Mouse (Mus musculus) hindbrain, embryonic 15.5 days (tissue): ENCODE data around the gene Tns1. TPM values are rescaled to one million over a fixed set of nuclear protein-coding genes. Genes with fewer than 3 reads are reported as not detected.

Experiments used
- ATAC-seq: fragments of 200-750 bp; cut with Nextera tagmentation; 2 replicates; pipeline ENCODE4 v1.8.0; 2017; ENCODE audit warnings: low read depth, moderate number of reproducible peaks, moderate TSS enrichment; ENCODE audit not compliant: low FRiP score
- H3K27ac ChIP-seq: fragments of 300-500 bp; sonication (generic); replicated peaks from 2 replicates; pipeline ENCODE4 v1.5.1; 2015; ENCODE audit warnings: mild to moderate bottlenecking, inconsistent platforms
- H3K27me3 ChIP-seq: fragments of 300-500 bp; sonication (generic); 2 replicates; pipeline ENCODE4 v1.6.1; 2015; ENCODE audit warnings: control low read depth, inconsistent platforms
- H3K36me3 ChIP-seq: fragments of 300-500 bp; sonication (generic); 2 replicates; pipeline ENCODE4 v1.6.1; 2015; ENCODE audit warnings: control low read depth, inconsistent platforms
- H3K4me1 ChIP-seq: fragments of 300-500 bp; sonication (generic); replicated peaks from 2 replicates; pipeline ENCODE4 v1.6.1; 2015; ENCODE audit warnings: control low read depth, inconsistent platforms
- H3K4me2 ChIP-seq: fragments of 300-500 bp; sonication (generic); 2 replicates; pipeline ENCODE4 v1.6.1; 2015; ENCODE audit warnings: moderate library complexity, mild to moderate bottlenecking, inconsistent platforms
- H3K4me3 ChIP-seq: fragments of 300-500 bp; sonication (generic); 2 replicates; pipeline ENCODE4 v1.5.1; 2015; ENCODE audit warnings: mild to moderate bottlenecking, inconsistent platforms
- H3K9ac ChIP-seq: fragments of 300-500 bp; sonication (generic); 2 replicates; pipeline ENCODE4 v1.6.1; 2015; ENCODE audit warnings: inconsistent platforms
- H3K9me3 ChIP-seq: fragments of 300-500 bp; sonication (generic); 2 replicates; pipeline ENCODE4 v1.6.1; 2016; ENCODE audit warnings: control low read depth, inconsistent platforms
- WGBS: fragments of 180-500 bp; shearing (Covaris S2); methylation state at CpG from one replicate; pipeline ENCODE4 v1.1.7; 2015; 5-methylcytosine and 5-hydroxymethylcytosine counted together
- polyA plus RNA-seq: library from polyadenylated mRNA; unstranded; fragments of >200 nt; fragmentation: Nextera tagmentation; extraction: Ambion mirVana; gene quantifications from 2 replicates; pipeline ENCODE4 v1.2.1, GENCODE M21; 2015

Gene Tns1
- polyA plus RNA-seq, 1 experiment from 2014 or later, result 13.5 TPM

- no peak for ATAC-seq
- Histone ChIP-seq H3K27ac (peak overlapping the region; percentile 79), H3K27me3 (no peaks in the 10 kb centered on the region), H3K9ac (no peak overlapping the region), H3K36me3 (no peaks in the 10 kb centered on the region), H3K4me3 (no peak overlapping the region), H3K4me2 (peak overlapping the region; percentile 6; the same call in 1 of the 2 replicates), H3K4me1 (peaks cover 34% of the 10 kb centered on the region), H3K9me3 (no peaks in the 10 kb centered on the region)
- 32% methylated on average over 8 of the region's 8 CpGs for WGBS
Measured at GRCm38 (mm10) chr1:73963626-73964025, 160.6 kb downstream of the Tns1 start.

DNA sequence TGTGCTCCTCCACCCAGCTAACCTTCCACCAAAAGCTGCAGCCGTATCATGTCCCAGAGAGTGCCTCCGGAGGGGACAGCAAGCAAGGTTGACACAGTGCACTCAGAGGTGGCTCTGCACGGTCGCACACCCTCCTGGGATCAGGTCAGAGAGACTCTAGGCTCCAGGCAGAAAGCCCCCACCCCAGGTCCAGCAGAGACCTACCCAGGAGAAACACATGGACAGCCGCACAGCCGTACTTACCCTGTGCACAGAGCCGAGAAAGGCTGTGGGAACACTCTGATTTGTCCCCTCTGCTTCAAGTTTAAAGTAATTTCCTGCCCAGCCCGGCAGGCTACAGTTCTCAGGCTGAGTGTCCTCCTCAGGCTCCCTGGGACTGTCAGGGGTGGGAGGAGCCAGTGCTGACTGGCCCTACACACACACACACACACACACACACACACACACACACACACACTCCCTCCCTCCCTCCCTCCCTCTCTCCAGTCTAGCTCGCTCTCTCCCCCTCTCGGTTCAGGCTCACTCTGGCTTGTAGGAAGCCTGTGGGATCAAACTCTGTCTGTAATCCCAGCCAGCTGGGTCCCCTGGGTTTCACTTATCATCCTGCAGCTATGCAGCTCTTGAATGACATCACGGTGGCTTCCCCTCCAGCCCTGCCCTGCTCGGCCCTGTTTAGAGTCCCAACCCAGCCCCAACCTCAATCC is 161.4 kb downstream of the Tns1 start:
- H3K36me3 ChIP-seq, result no peaks in the 10 kb centered on the region
- peak overlapping the region; percentile 79 for H3K27ac ChIP-seq
- H3K4me1 ChIP-seq, result peaks cover 26% of the 10 kb centered on the region
- no peak overlapping the region for H3K9ac ChIP-seq
- peak overlapping the region; percentile 40 for H3K4me2 ChIP-seq
- peak; percentile 90 for ATAC-seq
- H3K4me3 ChIP-seq, result peak overlapping the region; percentile 19
- 15% methylated on average over 12 of the region's 12 CpGs for WGBS
- no peaks in the 10 kb centered on the region for H3K27me3 ChIP-seq
- H3K9me3 ChIP-seq, result no peaks in the 10 kb centered on the region

GRCm38 (mm10) chr1:73962049-73962448 is 162.2 kb downstream of the Tns1 start:
- peaks cover 26% of the 10 kb centered on the region for H3K4me1 ChIP-seq
- 79% methylated on average over 5 of the region's 5 CpGs for WGBS
- H3K9me3 ChIP-seq, result no peaks in the 10 kb centered on the region

GRCm38 (mm10) chr1:73959758-73960157 is 164.5 kb downstream of the Tns1 start:
- no peak for ATAC-seq
- Histone ChIP-seq H3K27ac (no peak overlapping the region), H3K4me1 (peaks cover 31% of the 10 kb centered on the region), H3K9ac (no peak overlapping the region), H3K4me3 (no peak overlapping the region), H3K36me3 (no peaks in the 10 kb centered on the region), H3K9me3 (no peaks in the 10 kb centered on the region), H3K27me3 (no peaks in the 10 kb centered on the region), H3K4me2 (no peak overlapping the region)
- WGBS, result 85% methylated on average over 10 of the region's 10 CpGs

More at GRCm38 (mm10) chr1:73962049-73962448, 162.2 kb downstream of the Tns1 start:
- no peak overlapping the region for H3K4me3 ChIP-seq
- H3K4me2 ChIP-seq, result peak overlapping the region; percentile 40
- no peaks in the 10 kb centered on the region for H3K27me3 ChIP-seq
- peak overlapping the region; percentile 79; the same call in 1 of the 2 replicates for H3K27ac ChIP-seq
- H3K36me3 ChIP-seq, result no peaks in the 10 kb centered on the region
- H3K9ac ChIP-seq, result no peak overlapping the region
- no peak for ATAC-seq

DNA sequence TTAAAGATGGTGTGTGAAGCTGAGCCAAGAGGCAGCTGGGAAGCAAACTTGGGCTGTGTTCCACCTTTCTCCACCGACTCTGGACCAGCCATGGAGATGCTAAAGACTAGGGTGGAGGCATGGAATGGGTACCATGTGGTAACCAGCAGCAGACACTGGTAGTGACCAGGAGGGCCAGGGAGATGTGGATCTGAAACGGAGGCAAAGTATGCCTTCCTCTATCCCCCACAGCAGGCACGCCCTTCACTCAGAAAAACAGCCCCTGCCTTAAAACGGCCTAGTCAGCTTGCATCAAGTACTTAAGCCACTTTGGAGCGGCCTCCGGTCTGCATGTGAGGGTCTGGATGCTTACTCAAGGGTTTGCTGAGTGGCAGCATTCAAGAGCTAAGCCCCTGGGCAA is 164.9 kb downstream of the Tns1 start:
- Histone ChIP-seq H3K36me3 (no peaks in the 10 kb centered on the region), H3K4me3 (no peak overlapping the region), H3K4me1 (peaks cover 33% of the 10 kb centered on the region), H3K9ac (no peak overlapping the region), H3K27ac (no peak overlapping the region), H3K4me2 (no peak overlapping the region), H3K9me3 (no peaks in the 10 kb centered on the region), H3K27me3 (no peaks in the 10 kb centered on the region)
- ATAC-seq, result no peak
- WGBS, result 88% methylated on average over 6 of the region's 6 CpGs

GRCm38 (mm10) chr1:73958210-73958983 is 165.9 kb downstream of the Tns1 start:
- H3K4me3 ChIP-seq, result no peak overlapping the region
- no peak overlapping the region for H3K27ac ChIP-seq
- H3K4me2 ChIP-seq, result no peak overlapping the region
- no peaks in the 10 kb centered on the region for H3K27me3 ChIP-seq
- 48% methylated on average over 9 of the region's 9 CpGs for WGBS
- no peak overlapping the region for H3K9ac ChIP-seq
- ATAC-seq, result no peak
- H3K9me3 ChIP-seq, result no peaks in the 10 kb centered on the region
- no peaks in the 10 kb centered on the region for H3K36me3 ChIP-seq
- H3K4me1 ChIP-seq, result peaks cover 23% of the 10 kb centered on the region

DNA sequence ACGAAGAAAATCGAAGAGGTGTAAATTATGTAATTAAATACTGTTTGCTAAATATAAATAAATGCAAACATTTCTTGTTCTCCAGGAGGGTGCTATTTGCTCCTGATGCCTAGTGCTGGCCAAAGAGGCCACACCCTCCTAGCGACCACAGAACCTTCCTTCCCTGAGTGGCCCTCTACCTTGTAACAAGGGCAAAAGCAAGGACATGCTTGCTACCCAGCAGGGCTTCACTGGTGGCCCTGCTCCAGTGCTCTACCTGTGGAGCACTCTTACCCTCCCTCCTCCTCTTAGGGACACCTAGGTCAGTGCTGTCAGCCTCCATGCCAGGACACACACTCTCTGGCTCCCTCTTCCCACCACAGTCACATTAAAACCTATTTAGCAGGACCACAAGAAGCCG is 166.8 kb downstream of the Tns1 start:
- WGBS, result 80% methylated on average over 4 of the region's 4 CpGs
- no peaks in the 10 kb centered on the region for H3K36me3 ChIP-seq
- no peak overlapping the region for H3K27ac ChIP-seq
- peaks cover 15% of the 10 kb centered on the region for H3K4me1 ChIP-seq
- H3K27me3 ChIP-seq, result no peaks in the 10 kb centered on the region
- H3K4me3 ChIP-seq, result no peak overlapping the region
- no peak for ATAC-seq
- no peaks in the 10 kb centered on the region for H3K9me3 ChIP-seq
- H3K4me2 ChIP-seq, result no peak overlapping the region
- H3K9ac ChIP-seq, result no peak overlapping the region

DNA sequence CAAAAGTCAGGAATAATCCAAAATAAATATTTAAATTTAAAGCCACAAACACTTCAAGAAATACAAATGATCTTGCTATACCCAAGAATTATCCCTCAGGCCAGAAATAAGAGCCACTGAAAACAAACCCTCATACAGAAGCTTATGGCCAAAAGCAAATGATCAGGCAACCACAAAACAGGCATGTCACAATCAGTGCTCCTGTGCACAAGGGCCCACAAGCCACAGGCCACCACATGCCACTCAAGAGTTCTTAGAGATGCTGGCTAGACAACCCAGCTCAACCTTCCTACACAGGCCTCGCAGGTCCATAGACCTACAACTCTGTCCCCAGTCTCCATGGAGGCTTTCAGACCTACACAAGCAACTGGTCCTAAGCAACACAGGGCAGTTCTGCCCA is 167.9 kb downstream of the Tns1 start:
- H3K27ac ChIP-seq, result no peak overlapping the region
- H3K4me2 ChIP-seq, result no peak overlapping the region
- no peaks in the 10 kb centered on the region for H3K27me3 ChIP-seq
- no peak overlapping the region for H3K4me3 ChIP-seq
- H3K36me3 ChIP-seq, result no peaks in the 10 kb centered on the region
- peaks cover 10% of the 10 kb centered on the region for H3K4me1 ChIP-seq
- H3K9me3 ChIP-seq, result no peaks in the 10 kb centered on the region
- no peak overlapping the region for H3K9ac ChIP-seq
- WGBS, result 100% methylated on average over 1 of the region's 1 CpGs
- no peak for ATAC-seq

DNA sequence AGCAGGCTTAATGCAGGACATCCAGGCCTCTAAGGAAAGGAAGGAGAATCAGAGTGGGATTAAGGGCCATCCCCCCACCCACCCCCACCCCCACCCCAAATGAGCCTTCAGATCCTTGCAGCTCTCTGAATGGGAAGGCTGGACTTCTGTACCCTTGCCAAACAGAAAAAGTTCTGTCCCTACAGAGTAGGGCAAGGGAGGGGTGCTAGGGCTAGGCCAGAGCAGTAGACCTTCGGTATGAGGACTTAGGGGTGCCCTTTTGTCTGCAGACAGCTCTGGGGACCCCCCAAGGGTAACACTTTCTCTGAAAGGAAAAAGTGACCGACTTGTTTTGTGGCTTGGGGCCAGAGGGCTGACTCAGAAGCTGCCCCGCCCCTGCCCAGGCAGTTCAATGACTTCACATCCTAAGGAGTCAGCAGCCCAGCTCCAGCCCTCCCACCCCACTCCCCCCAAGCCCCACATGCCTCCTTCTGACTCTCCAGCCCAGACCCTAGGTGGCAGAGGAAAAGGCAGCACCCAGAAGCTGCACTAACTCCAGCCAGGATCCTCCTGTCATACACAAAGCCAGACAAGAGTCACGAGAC is 168.9 kb downstream of the Tns1 start:
- H3K36me3 ChIP-seq, result no peaks in the 10 kb centered on the region
- WGBS, result 23% methylated on average over 4 of the region's 4 CpGs
- no peaks in the 10 kb centered on the region for H3K27me3 ChIP-seq
- H3K27ac ChIP-seq, result peak overlapping the region; percentile 50
- H3K9me3 ChIP-seq, result no peaks in the 10 kb centered on the region
- H3K4me2 ChIP-seq, result no peak overlapping the region
- 0 out of 2 replicates have a peak, but pooled peaks have one; percentile 37 for ATAC-seq
- H3K9ac ChIP-seq, result no peak overlapping the region
- H3K4me1 ChIP-seq, result peaks cover 10% of the 10 kb centered on the region
- no peak overlapping the region for H3K4me3 ChIP-seq

GRCm38 (mm10) chr1:73954614-73955013 is 169.6 kb downstream of the Tns1 start:
- Histone ChIP-seq H3K27ac (peak overlapping the region; percentile 34), H3K9me3 (no peaks in the 10 kb centered on the region), H3K4me1 (peaks cover 10% of the 10 kb centered on the region), H3K36me3 (no peaks in the 10 kb centered on the region), H3K4me2 (no peak overlapping the region), H3K4me3 (no peak overlapping the region), H3K27me3 (no peaks in the 10 kb centered on the region), H3K9ac (no peak overlapping the region)
- 49% methylated on average over 4 of the region's 4 CpGs for WGBS
- 0 out of 2 replicates have a peak, but pooled peaks have one; percentile 7 for ATAC-seq

DNA sequence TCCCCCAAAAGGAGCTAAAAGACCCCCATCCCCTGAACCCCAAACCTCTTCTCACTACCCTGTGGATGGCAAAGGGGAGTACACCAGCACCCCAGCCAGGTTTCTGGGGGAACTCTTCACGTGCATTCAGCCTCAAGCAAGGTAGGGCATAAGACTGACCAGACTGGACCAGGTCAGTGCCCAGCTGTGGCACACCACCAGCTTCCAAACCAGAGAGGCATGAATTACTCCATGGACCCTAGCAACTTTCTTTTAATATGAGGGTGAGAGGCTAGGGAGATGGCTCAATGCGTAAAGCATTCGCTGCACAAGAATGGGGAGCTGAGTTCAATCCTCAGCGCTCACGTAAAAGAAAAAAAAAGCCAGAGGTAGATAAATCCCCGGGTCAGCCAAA is 170.2 kb downstream of the Tns1 start:
- peaks cover 10% of the 10 kb centered on the region for H3K4me1 ChIP-seq
- no peaks in the 10 kb centered on the region for H3K27me3 ChIP-seq
- 84% methylated on average over 6 of the region's 6 CpGs for WGBS
- H3K36me3 ChIP-seq, result no peaks in the 10 kb centered on the region
- no peak overlapping the region for H3K9ac ChIP-seq
- ATAC-seq, result no peak
- no peak overlapping the region for H3K4me2 ChIP-seq
- no peak overlapping the region for H3K27ac ChIP-seq
- H3K4me3 ChIP-seq, result no peak overlapping the region
- H3K9me3 ChIP-seq, result no peaks in the 10 kb centered on the region
